Mouse (Mus musculus): ENCODE data around the gene Rab23.

Rab23 gene

DNA sequence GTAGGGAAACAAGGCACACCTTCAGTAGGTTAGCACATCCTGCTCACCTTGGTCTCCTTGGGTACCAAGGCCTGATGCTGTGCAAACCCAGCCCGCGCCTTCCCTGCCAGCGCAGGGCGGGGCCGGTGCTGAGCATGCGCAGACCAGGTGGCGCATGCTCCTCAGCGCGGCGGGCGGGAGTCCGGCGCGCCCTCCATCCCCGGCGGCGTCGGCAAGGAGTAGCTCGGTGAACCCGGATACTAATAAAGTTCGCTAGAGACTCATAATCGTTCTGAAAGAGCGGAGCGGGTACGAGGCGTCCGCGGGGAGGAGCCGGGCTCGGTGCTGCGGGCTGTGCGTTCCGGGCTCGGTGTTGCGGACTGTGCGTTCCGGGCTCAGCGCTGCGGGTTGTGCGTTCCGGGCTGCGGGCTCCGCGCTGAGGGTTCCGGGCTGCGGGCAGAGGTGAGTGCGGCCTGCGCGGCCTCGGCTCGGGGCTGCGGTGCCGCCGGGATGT, at the start of gene Rab23:
Rab23 (plus strand) TSS at position 155 of the 493 bp plus-strand sequence.
- DNase-seq (ENCODE audit: low read depth in 2 of 2, low spot score in 2 of 2), result peak; percentile 59 to 60

DNA sequence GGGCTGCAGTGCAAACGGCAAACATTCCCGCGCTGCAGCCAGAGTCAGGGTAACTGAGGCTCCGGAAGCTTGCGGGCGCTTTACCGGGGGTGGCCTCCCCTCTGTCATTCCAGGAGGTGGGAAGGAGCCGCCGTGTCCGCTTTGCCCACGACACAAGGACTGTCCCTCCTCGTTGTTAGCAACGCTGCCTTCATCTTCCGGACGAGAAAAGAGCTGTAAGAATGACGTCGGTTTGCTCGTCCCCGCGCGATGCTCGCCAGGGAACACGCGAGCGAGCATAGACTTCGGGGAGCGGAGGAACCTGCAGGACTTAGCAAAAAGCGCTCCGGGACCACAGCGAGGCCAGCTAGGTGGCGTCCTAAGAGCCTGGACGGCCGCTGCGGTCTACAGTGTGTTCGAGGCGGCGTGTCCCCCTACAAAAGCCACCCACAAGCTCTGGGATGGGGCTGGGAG, 49.5 kb upstream of the Rab23 start:
- peak; percentile 39 to 50 for DNase-seq (ENCODE audit: low read depth in 2 of 2, low spot score in 2 of 2)

DNA sequence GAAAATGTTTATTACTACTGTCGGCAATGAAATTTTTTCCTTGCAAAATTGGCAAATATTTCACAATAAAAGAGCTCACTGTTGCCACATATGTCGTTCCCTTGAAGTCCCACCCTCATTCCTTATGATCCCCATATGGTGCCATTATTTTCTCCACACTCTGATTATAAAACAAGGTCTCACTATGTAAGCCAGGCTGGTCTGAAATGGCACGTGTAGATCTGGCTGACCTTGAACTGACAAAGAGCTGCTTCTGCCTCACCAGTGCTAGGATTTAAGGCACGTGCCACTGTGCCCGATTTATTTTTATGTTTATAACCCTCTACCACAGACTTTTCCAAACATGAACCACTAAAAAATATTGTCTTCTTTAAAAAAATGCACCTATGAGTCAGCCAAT, 48.2 kb upstream of the Rab23 start:
- no peak for DNase-seq (ENCODE audit: low read depth in 2 of 2, low spot score in 2 of 2)

DNA sequence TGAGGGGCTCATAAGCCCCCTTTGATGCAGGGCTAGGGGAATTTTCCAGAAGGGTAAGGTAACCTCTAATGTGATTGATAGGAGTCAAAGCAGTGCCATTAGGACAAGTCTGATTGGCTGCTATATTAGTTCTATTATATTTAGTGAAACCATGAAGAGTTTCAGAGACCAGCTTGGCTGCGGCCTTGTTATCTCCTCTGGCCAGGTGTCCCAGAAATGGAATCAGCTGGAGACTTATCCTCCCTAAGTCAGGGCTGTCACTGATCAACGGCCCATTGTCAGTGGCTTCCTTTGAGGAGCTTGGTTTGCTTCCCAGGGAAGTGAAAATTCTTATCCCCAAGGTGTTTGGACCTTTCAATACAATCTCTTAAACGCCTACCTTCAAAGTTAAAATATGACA, 47.6 kb upstream of the Rab23 start:
- DNase-seq (ENCODE audit: low read depth in 2 of 2, low spot score in 2 of 2), result no peak

DNA sequence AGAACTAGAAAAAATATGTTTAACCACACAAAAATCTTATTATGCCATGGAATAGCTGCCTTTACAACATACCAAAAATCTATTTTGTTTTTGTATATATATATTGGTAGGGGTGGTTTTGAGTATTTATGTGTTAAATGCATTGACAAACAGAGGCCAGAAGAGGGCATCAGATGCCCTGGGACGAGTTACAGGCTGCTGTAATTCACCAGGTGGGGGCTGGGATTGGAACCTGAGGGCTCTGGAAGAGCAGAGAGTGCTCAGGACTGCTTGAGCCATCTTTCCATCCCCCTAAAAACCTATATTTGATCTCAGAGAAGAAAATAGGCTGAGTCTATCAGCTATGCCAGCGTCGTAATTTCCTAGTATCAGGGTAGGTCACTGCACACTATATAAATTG, 47.2 kb upstream of the Rab23 start:
- peak in 1 of 2 experiments; percentile 16 for DNase-seq (ENCODE audit: low read depth in 2 of 2, low spot score in 2 of 2)

DNA sequence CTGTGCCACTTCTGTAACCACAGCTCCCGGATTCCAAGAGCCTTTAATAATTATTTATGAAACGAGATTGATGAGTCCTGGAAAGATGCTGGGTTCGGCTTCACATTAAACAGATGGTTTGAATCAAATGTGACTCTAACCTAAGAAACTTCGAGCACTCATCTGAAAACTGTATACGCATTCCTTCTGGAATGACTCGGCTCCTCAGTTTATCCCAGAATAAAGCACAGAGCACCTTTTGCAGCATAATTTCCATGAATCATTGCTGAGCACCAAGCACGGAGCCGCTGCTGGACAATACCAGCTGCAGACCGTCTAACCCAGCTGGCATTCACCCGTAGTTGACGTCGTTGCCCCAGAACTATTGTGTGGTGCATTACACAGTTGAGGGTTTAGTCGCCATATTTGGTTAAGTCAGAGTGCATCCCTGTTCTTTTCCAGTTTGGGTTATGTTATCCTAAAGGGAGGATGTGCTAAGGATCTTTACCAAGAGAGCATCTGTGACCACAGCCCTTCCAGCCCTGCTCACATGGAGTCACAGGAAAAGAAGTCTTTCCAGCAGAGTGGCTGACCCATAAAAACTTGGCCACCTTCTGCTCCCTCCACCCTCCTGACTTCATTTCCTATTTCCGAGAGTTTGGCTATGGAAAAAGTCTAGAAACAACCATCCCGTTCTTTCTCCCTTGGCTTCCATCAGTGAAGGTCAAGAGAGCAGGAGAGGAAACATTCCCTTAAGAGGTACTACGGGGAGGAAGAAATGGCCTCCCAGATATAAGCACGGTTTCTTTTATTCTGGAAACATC, 46.3 kb upstream of the Rab23 start:
- no peak for DNase-seq (ENCODE audit: low read depth in 2 of 2, low spot score in 2 of 2)

DNA sequence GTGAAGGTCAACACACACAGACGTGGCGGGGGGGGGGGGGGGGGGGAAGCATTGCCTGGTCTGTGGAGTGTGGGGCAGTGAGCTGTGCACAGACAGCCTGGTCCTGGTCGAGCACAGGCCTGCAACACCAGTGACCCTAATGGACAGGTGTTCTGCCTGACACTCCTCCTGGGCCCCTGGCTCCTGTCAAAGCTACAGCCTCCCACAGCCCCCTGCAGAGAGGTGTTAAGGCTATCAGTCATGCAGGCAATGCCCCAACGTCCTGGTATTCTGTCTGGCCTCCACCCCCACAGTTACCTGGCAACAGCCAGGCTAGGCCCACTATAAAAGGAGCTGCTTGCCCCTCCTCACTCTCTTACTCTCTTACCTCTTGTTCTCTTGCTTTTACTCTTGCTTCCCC, 39.3 kb upstream of the Rab23 start:
- no peak for DNase-seq (ENCODE audit: low read depth in 2 of 2, low spot score in 2 of 2)

DNA sequence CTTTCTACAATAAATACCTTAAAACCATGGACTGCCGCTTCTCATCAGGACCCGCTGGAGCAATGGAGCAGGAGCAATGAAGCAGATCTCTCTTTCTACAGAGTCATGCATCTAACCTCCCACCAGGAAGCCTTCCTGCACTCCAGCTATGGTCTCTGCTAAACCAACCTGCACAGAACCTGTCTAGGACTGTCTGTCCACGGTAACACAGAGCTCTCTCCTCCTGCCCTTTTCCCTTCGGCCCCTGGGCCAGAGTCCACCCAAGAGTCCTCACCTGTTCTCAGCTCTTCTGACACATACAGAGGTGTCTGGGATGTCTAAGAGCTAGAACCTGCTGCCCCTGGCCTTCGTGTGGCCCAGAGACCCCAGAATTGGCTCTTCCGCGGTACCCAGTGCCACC, 38.8 kb upstream of the Rab23 start:
- no peak for DNase-seq (ENCODE audit: low read depth in 2 of 2, low spot score in 2 of 2)

DNA sequence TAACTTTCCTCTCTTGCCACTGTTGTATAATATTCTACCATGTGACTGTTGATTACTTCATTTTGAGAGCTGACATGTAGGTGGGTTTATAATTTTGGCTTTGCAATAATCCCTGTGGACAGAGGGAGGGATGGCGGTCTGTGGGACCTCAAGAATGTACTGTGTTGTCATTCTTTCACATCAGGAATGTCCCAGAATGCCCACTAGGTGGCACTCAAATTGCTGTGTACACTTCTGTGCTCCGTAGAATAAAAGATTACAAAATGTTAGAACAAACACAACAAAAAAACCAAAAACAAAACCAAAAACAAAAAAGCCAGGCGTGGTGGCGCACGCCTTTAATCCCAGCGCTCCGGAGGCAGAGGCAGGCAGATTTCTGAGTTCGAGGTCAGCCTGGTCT, 35.2 kb upstream of the Rab23 start:
- peak in 1 of 2 experiments; percentile 16 for DNase-seq (ENCODE audit: low read depth in 2 of 2, low spot score in 2 of 2)

DNA sequence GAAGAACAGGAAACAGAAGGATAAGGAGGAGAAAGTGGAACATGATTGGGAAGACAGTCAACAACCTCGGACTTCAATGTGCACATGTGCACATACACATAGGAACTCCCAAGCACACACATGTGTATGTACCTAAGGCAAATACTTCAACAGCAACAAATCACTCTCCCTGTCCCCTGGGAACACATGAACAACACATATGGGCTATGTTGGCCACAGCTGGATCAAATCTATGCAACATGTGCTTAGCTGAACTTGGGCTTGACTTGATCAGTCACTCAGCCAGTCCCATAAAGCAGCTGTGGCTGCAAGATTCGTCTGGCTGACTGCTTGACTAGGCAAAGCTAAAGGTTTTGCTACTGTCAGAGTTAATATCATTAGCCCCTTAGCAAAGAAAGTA, 30.9 kb upstream of the Rab23 start:
- DNase-seq (ENCODE audit: low read depth in 2 of 2, low spot score in 2 of 2), result no peak

DNA sequence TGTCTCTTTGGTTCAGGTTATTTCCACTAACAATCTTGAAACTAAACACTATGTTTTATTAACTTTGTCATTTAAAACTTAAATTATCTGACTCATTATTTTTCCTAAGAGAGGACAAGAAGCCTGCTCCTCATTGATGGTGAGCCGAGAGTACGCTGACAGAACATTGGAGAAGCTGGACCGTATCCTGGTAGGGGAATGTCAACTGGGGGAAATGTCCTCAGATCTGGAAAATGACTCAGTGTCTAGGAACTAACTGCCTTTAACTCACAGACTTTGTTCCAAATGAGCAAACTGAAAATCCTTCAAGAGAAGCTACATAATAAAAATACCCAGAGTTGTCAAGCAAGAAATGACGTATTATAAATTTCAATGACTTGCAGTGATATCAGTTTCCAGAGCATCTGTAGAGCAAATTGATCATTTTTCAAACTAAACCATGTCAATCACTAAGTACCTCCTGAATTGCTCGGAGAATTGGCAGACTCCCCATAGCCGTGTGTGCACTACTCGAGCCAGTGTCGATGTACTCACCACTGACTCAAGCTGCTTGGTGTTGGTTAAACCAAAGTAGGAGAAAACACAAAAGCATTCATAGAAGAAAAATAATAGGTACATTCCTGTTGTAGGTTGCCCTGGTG, 30.1 kb upstream of the Rab23 start:
- no peak for DNase-seq (ENCODE audit: low read depth in 2 of 2, low spot score in 2 of 2)

DNA sequence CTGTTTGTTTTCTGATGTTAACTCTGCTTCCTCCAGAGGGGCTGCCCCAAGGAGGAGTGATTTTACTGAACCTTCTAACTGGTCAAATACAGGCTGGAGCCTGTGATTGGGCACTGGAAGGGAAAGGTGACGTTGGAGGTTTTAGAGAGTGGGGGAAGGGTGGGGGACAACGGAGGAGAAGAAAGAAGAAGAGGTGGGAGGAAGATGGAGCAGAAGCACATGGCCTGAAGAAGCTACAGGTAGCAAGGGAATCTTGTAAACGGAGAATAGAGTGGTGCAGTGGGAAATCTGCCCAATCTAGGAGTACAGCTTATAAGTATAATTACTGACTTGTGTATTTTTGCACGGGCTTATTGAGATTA, 29.6 kb upstream of the Rab23 start:
- DNase-seq (ENCODE audit: low read depth in 2 of 2, low spot score in 2 of 2), result no peak

DNA sequence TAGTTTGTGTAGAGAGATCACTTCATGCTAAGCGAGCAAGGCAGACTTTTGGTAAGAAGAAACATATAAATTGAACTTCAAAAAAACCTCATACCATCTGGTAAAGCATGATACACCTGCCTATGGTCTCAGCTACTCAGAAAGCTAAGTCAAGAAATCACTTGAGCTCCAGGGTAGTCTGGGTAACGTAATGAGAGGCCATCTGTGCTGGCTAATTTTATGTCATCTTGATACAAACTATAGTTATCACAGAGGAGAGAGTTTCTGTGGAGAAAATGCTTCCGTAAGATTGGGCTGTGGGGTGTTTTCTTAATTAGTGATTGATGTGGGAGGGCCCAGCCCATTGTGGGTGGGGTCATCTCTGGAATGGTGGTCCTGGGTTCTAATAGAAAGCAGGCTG, 25.8 kb upstream of the Rab23 start:
- no peak for DNase-seq (ENCODE audit: low read depth in 2 of 2, low spot score in 2 of 2)

DNA sequence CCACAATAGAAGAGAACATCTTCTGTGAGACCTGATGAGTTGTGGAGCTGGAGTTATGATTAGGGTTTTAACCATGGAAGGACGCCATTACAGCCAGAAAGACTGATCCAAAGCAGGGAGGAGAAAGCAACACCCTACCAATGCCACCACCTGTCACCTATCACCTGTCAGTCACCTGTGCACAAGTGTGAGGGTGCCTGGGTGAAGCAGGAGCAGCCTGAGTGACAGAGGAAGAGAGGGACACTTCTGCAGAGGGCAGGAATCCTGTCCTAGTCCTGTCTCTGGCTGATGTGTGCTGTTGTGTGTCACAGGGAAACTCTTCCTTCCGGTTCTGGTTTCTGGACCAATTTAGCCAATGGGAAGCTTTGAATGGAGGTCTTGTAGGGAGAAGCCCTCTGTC, 23.7 kb upstream of the Rab23 start:
- DNase-seq (ENCODE audit: low read depth in 2 of 2, low spot score in 2 of 2), result no peak

DNA sequence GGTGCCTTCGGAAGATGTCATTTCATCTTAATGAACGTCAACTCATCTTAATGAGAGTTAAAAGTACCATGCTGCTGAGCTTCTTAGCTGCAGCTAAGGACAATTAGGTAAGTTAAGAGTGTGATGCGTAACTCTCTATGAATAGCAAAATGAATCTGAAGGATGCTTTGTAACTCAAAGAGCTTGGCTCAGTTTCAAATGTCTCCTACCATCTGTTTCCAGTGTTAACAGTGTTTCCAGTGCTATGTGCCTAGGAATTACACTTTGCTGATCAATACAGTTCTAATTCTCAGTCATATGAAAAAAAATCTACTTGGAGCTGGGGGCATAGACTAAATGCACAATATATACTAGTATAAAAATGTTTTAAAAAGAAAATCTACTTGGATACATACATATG, 18.4 kb upstream of the Rab23 start:
- no peak for DNase-seq (ENCODE audit: low read depth in 2 of 2, low spot score in 2 of 2)

DNA sequence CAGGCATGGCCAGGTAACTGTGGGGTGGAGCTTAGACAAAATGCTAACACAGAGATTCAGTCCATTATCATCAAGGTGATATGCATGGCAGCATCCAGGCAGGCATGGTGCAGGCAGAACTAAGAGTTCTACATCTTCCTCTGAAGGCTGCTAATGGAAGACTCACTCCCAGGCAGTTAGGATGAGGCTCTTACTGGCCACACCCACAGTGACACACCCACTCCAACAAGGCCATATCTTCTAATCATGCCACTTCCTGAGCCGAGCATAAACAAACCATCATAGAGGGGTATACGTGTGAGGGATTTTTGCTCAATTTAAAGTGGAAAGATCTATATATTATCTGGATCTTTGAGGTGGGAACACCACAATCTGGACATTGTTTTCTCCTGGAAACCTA, 10.1 kb upstream of the Rab23 start:
- DNase-seq (ENCODE audit: low read depth in 2 of 2, low spot score in 2 of 2), result no peak

DNA sequence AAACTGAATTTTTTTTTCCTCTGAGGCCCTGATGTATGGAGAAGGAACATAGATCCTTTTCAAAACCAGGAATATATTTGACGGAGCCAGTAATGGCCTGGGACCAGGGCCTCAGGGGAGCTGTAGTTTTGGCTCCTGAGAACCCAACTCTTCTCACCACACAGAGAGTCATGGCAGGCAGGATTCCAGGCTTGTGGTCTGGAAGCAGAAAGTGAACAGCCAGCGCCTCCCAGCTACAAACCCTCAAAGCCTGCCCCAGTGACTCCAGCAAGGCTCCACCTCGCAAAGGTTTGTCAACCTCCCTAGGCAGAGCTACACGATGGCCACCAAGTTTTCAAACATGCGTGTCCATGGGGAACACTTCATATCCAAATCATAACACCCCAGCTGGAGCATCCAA, 7.7 kb upstream of the Rab23 start:
- DNase-seq (ENCODE audit: low read depth in 2 of 2, low spot score in 2 of 2), result no peak

DNA sequence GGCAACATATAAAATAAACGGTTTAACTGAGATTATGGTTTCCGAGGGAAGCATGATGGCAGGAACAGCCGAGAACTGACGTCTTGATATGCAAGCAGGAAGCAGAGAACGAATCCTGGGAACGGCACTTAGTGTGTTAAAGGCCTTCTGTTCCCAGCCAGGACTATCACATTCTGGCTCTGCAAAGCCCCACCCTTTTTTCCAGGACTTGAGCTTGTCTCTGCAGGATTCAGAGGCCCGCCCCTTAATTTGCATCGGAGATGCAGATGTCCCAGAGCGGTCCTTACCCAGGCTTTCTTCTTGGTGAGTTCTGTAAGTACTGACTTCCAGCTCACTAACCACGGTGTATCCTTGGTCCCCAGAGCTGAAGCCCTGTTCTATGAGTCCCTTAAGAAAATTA, 4.9 kb upstream of the Rab23 start:
- no peak for DNase-seq (ENCODE audit: low read depth in 2 of 2, low spot score in 2 of 2)

DNA sequence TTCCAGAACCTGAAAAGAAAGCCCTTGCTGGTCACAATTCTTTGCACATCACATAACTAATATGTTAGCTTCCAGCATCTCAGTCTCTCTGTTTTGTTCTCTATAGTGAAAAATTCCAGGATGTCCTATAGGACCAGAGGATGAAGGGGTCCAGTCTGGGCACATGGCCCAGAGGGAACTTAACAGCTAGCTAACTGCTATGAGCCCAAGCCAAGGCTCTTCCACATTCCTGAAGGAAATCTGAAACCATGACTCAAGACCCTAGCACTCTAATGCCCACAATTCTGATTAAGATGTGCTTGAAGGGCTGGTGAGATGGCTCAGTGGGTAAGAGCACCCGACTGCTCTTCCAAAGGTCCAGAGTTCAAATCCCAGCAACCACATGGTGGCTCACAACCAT, 2.1 kb upstream of the Rab23 start:
- no peak for DNase-seq (ENCODE audit: low read depth in 2 of 2, low spot score in 2 of 2)

DNA sequence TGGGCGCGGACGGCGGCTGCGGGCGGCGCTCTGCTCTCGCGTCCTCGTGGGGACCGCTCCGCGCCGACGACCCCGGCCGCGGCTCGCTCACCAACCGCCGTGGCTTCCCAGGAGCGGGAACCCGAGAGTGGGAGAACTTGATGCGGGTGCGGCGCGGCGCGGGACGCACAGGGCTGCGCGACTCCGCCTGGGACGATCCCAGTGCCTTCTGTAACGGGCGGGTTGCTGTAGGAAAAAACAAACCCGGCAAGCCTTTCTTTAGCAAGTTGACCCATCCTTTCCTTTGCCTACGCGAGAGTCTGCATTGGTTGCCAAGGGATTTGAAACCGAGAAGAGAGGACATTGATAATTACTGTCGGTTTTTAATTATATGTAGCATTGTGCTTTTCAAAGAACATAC, 544 bp downstream of the Rab23 start:
- DNase-seq (ENCODE audit: low read depth in 2 of 2, low spot score in 2 of 2), result no peak

DNA sequence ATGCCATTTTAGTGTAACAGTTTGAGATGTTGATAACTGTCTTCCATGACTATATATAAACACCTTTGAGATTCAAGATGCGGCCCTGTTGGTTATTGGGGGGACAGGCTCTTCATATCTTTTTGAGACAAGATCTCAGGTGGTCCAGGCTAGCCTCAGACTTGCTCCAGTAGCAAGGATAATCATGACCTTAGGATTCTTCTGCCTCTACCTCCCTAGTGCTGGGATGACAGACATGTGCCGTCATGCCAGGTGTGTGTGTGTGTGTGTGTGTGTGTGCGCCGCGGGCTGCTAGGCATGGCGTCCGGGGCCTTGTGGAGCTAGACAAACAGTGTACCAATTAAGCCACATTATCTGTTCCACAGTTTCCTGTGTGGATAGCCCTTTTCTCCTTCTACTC, 1.3 kb downstream of the Rab23 start:
- DNase-seq (ENCODE audit: low read depth in 2 of 2, low spot score in 2 of 2), result no peak

DNA sequence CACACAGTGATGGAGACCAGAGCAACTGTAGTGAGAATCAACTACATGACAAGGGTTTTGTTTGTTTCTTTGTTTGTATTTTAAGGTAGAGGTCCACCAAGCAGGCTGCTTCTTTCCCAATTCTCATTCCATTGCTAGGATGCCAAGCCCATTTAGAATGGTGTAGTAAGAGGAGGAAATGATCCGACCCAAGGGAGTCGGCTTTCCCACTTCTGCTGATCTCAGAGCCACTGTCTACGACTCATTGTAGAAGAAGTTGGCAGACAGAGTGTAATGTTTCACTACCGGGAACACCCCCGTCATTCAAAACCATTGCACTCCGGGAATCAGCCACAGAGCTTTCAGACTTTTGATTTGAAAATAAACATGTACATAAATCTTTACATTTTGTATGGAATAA, 4.8 kb downstream of the Rab23 start:
- DNase-seq (ENCODE audit: low read depth in 2 of 2, low spot score in 2 of 2), result no peak

DNA sequence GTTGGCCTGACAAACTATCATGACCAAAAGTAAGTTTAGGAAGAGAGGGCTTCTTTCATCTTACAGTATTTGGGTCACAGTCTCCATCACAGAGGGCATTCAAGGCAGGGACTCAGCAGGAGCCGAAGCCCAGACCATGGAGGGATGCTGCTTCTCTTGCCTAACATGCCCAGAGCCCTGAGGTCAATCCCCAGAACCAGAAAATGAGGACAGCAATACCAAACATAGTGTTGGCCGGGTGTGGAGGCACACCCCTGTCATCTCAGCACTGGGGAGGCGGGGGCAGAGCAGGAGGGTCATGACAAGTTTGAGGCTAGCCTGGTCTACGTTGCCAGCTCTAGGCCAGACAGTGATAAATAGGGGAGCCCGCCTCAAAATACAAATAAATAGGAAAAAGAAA, 5.4 kb downstream of the Rab23 start:
- DNase-seq (ENCODE audit: low read depth in 2 of 2, low spot score in 2 of 2), result no peak

Measured in CD8-positive naive resting alpha-beta T cell, adult 2 months (primary cell).